Mouse (Mus musculus): ENCODE data around the gene Trim40. TPM values are rescaled to one million over a fixed set of nuclear protein-coding genes. Genes with fewer than 3 reads are reported as not detected.

The Trim40 gene
- polyA plus RNA-seq, 1 experiment from 2014 or later: 6.8 TPM

DNA sequence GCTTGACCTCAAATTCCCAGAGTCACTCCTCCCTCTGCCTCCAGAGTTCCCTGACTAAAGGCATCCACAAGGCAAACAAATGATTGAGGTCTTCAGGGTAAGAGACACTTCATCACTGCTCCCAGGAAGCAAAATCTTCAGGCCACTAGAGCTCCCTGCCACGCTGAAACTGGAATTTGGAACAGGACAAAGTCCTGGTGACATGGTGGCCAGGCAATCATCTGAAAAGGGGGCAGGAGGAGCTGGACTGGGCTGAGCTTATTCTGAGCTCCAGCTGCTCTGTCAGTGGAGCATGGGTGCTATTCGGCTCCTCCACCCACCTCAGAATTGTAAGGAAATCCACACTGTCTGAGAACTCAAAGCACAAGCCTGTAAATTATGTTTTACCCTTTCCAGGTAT, 22.1 kb upstream of the Trim40 start:
- Histone ChIP-seq H3K9ac (ENCODE audit: low read depth, low read length) (no peak overlapping the region), H3K9me3 (ENCODE audit: control insufficient read depth) (no peaks in the 10 kb centered on the region), H3K36me3 (ENCODE audit: control insufficient read depth, insufficient read depth) (peaks cover 5% of the 10 kb centered on the region; the same call in 1 of the 2 replicates), H3K4me1 (replicated peaks; ENCODE audit: control insufficient read depth, insufficient read depth, low read length) (no peaks in the 10 kb centered on the region), H3K4me3 (ENCODE audit: low read depth, low read length) (no peak overlapping the region), H3K27ac (ENCODE audit: low read depth, low read length) (peak overlapping the region; percentile 60), H3K4me2 (replicated peaks; ENCODE audit: low read depth) (no peak overlapping the region), H3K27me3 (replicated peaks; ENCODE audit: control insufficient read depth, insufficient read depth, low read length) (no peaks in the 10 kb centered on the region)
- TF ChIP-seq CTCF (IDR thresholded peaks at IDR 0.05; ENCODE audit: low read depth): no peak
- ATAC-seq: peak; percentile 58; the same call in 1 of the 2 replicates
- WGBS: 54% methylated on average over 2 of the region's 2 CpGs

DNA sequence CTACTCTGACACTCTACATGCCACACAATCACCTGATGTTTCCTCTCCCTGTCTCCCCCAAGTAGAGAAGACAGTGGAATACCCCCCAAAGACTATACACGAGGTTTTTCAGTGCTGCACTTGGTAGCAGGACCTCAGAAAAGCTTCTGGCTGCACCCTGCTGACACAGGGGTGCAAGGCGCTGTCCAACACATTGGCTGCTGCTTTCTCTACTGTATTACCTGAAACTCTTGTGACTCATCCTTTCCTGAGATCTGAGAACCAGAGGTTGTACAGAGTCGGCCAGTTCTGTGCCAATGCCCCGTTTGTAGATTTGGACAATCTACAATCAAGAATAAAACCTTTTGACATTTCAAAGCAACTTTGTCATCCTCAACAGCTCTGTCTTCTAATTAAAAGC, 19.9 kb upstream of the Trim40 start:
- Histone ChIP-seq H3K36me3 (ENCODE audit: control insufficient read depth, insufficient read depth) (peaks cover 17% of the 10 kb centered on the region), H3K4me2 (replicated peaks; ENCODE audit: low read depth) (no peak overlapping the region), H3K27me3 (replicated peaks; ENCODE audit: control insufficient read depth, insufficient read depth, low read length) (no peaks in the 10 kb centered on the region), H3K27ac (ENCODE audit: low read depth, low read length) (no peak overlapping the region), H3K9me3 (ENCODE audit: control insufficient read depth) (no peaks in the 10 kb centered on the region), H3K4me1 (replicated peaks; ENCODE audit: control insufficient read depth, insufficient read depth, low read length) (no peaks in the 10 kb centered on the region), H3K9ac (ENCODE audit: low read depth, low read length) (no peak overlapping the region), H3K4me3 (ENCODE audit: low read depth, low read length) (no peak overlapping the region)
- no peak for ATAC-seq
- no peak for TF ChIP-seq CTCF (IDR thresholded peaks at IDR 0.05; ENCODE audit: low read depth)
- WGBS: 54% methylated on average over 4 of the region's 4 CpGs

GRCm38 (mm10) chr17:36908235-36908634, 18.3 kb upstream of the Trim40 start:
- 59% methylated on average over 1 of the region's 1 CpGs for WGBS
- Histone ChIP-seq H3K36me3 (ENCODE audit: control insufficient read depth, insufficient read depth) (peaks cover 17% of the 10 kb centered on the region), H3K4me2 (replicated peaks; ENCODE audit: low read depth) (no peak overlapping the region), H3K4me1 (replicated peaks; ENCODE audit: control insufficient read depth, insufficient read depth, low read length) (no peaks in the 10 kb centered on the region), H3K9ac (ENCODE audit: low read depth, low read length) (no peak overlapping the region), H3K9me3 (ENCODE audit: control insufficient read depth) (no peaks in the 10 kb centered on the region), H3K27me3 (replicated peaks; ENCODE audit: control insufficient read depth, insufficient read depth, low read length) (no peaks in the 10 kb centered on the region), H3K4me3 (ENCODE audit: low read depth, low read length) (no peak overlapping the region), H3K27ac (ENCODE audit: low read depth, low read length) (no peak overlapping the region)
- ATAC-seq: no peak
- no peak for TF ChIP-seq CTCF (IDR thresholded peaks at IDR 0.05; ENCODE audit: low read depth)

GRCm38 (mm10) chr17:36903651-36904050, 13.7 kb upstream of the Trim40 start:
- H3K36me3 ChIP-seq (ENCODE audit: control insufficient read depth, insufficient read depth): peaks cover 17% of the 10 kb centered on the region

DNA sequence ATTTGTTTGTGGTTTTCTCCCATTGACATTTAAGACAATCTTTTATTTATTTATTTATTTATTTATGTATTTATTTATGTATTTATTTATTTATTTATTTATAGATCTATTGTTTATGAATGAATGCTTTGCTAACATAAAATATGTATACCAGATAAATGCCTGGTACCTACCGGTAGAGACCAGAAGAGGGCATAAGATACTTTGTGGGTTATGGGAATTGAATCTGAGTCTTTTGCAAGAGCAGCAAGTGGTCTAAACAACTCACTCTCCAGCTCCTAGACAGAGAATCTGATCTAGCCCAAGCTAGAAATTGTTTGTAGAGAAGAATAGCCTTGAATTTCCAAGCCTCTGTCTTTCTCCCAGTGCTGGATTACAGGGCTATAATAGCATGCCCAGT, 10.8 kb upstream of the Trim40 start:
- Histone ChIP-seq H3K4me2 (replicated peaks; ENCODE audit: low read depth) (peak overlapping the region; percentile 73), H3K4me3 (ENCODE audit: low read depth, low read length) (peak overlapping the region; percentile 38; the same call in 1 of the 2 replicates), H3K9me3 (ENCODE audit: control insufficient read depth) (no peaks in the 10 kb centered on the region), H3K27ac (ENCODE audit: low read depth, low read length) (no peak overlapping the region), H3K4me1 (replicated peaks; ENCODE audit: control insufficient read depth, insufficient read depth, low read length) (no peaks in the 10 kb centered on the region), H3K27me3 (replicated peaks; ENCODE audit: control insufficient read depth, insufficient read depth, low read length) (no peaks in the 10 kb centered on the region), H3K36me3 (ENCODE audit: control insufficient read depth, insufficient read depth) (peaks cover 7% of the 10 kb centered on the region), H3K9ac (ENCODE audit: low read depth, low read length) (no peak overlapping the region)
- ATAC-seq: no peak
- WGBS: 7% methylated on average over 1 of the region's 1 CpGs
- TF ChIP-seq CTCF (IDR thresholded peaks at IDR 0.05; ENCODE audit: low read depth): peak; percentile 52

More at GRCm38 (mm10) chr17:36903651-36904050, 13.7 kb upstream of the Trim40 start:
- ATAC-seq: no peak
- no peak overlapping the region for H3K9ac ChIP-seq (ENCODE audit: low read depth, low read length)
- WGBS: 42% methylated on average over 3 of the region's 3 CpGs
- H3K27me3 ChIP-seq (replicated peaks; ENCODE audit: control insufficient read depth, insufficient read depth, low read length): no peaks in the 10 kb centered on the region
- no peak overlapping the region for H3K27ac ChIP-seq (ENCODE audit: low read depth, low read length)
- H3K4me1 ChIP-seq (replicated peaks; ENCODE audit: control insufficient read depth, insufficient read depth, low read length): no peaks in the 10 kb centered on the region
- no peaks in the 10 kb centered on the region for H3K9me3 ChIP-seq (ENCODE audit: control insufficient read depth)
- no peak overlapping the region for H3K4me3 ChIP-seq (ENCODE audit: low read depth, low read length)
- TF ChIP-seq CTCF (IDR thresholded peaks at IDR 0.05; ENCODE audit: low read depth): no peak
- H3K4me2 ChIP-seq (replicated peaks; ENCODE audit: low read depth): no peak overlapping the region

DNA sequence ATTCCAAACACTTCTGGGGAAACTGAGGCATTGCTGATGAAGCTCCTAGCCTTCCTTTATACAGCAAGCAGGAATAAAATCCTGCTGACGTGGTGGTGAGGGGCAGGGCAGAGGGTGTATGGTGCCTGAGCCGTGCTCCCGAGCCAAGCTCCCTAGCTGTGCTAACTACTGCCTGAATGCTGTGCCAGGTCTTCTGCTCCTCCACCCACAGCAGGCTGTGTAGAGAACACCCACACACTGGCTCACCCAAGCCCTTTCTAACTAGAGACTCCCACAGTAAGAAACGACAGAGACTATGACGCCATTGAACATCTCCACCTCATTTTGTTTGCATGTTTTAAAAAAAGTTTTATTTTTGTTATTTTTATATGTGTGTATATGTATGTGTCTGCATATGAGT, 10.1 kb upstream of the Trim40 start:
- Histone ChIP-seq H3K36me3 (ENCODE audit: control insufficient read depth, insufficient read depth) (0 out of 2 replicates have a peak, but pooled peaks cover under 1% of the 10 kb centered on the region), H3K9me3 (ENCODE audit: control insufficient read depth) (no peaks in the 10 kb centered on the region), H3K9ac (ENCODE audit: low read depth, low read length) (peak overlapping the region; percentile 48; the same call in 1 of the 2 replicates), H3K4me3 (ENCODE audit: low read depth, low read length) (peak overlapping the region; percentile 38), H3K27me3 (replicated peaks; ENCODE audit: control insufficient read depth, insufficient read depth, low read length) (no peaks in the 10 kb centered on the region), H3K27ac (ENCODE audit: low read depth, low read length) (no peak overlapping the region), H3K4me1 (replicated peaks; ENCODE audit: control insufficient read depth, insufficient read depth, low read length) (no peaks in the 10 kb centered on the region), H3K4me2 (replicated peaks; ENCODE audit: low read depth) (peak overlapping the region; percentile 73)
- TF ChIP-seq CTCF (IDR thresholded peaks at IDR 0.05; ENCODE audit: low read depth): no peak
- no peak for ATAC-seq
- WGBS: 41% methylated on average over 5 of the region's 5 CpGs

DNA sequence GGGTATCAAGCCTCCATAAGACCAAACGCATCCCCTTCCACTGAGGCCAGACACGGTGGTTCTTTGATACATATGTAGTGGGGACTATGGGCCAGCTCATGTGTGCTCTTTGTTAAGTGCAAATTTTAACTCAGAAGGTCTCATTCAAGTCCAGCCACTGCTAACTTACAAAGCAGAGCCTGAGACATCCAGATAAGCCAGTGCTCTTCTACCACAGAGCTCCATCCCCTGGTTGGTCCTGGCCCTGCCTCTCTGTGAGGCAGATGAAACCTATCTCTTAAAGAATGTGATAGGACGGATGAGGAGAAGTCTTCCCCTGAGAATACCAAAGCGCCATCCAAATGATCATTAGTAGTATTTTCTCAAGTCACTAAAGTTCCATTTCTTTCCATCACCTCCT, 9.5 kb upstream of the Trim40 start:
- Histone ChIP-seq H3K27ac (ENCODE audit: low read depth, low read length) (peak overlapping the region; percentile 96), H3K4me1 (replicated peaks; ENCODE audit: control insufficient read depth, insufficient read depth, low read length) (no peaks in the 10 kb centered on the region), H3K4me2 (replicated peaks; ENCODE audit: low read depth) (peak overlapping the region; percentile 73), H3K27me3 (replicated peaks; ENCODE audit: control insufficient read depth, insufficient read depth, low read length) (no peaks in the 10 kb centered on the region), H3K9me3 (ENCODE audit: control insufficient read depth) (no peaks in the 10 kb centered on the region), H3K9ac (ENCODE audit: low read depth, low read length) (peak overlapping the region; percentile 48), H3K4me3 (ENCODE audit: low read depth, low read length) (peak overlapping the region; percentile 38), H3K36me3 (ENCODE audit: control insufficient read depth, insufficient read depth) (no peaks in the 10 kb centered on the region)
- peak; percentile 44 for TF ChIP-seq CTCF (IDR thresholded peaks at IDR 0.05; ENCODE audit: low read depth)
- ATAC-seq: no peak
- 65% methylated on average over 4 of the region's 4 CpGs for WGBS

Data from intestine, postnatal 0 days (tissue).